Mouse (Mus musculus) embryo, embryonic 11 days (tissue): ENCODE results near the gene Rita1.

ENCODE experiments used
- DNase-seq: peaks from one replicate; pipeline ENCODE4 v3.0.0-alpha.2; 2015

The Rita1 gene

GRCm38 (mm10) chr5:120600946-120601668, 11.3 kb downstream of the Rita1 start:
- DNase-seq = peak; percentile 61

GRCm38 (mm10) chr5:120599625-120600024, 12.8 kb downstream of the Rita1 start:
- DNase-seq = no peak

- no peak for DNase-seq
Observed at GRCm38 (mm10) chr5:120594485-120594884, 17.9 kb downstream of the Rita1 start.

- no peak for DNase-seq
Observed at GRCm38 (mm10) chr5:120592141-120592540, 20.2 kb downstream of the Rita1 start.

GRCm38 (mm10) chr5:120590356-120591010, 21.9 kb downstream of the Rita1 start:
- DNase-seq = peak; percentile 38

- peak; percentile 100 for DNase-seq
Observed at GRCm38 (mm10) chr5:120588569-120589094, 23.8 kb downstream of the Rita1 start, which contains the start of the genes Tpcn1 and Iqcd. Tpcn1 (minus strand) TSS chr5:120588673. Iqcd (plus strand) TSS chr5:120589016.

GRCm38 (mm10) chr5:120587940-120588568, 24.3 kb downstream of the Rita1 start:
- no peak for DNase-seq

GRCm38 (mm10) chr5:120587616-120587926, 24.8 kb downstream of the Rita1 start:
- DNase-seq = peak; percentile 32

- peak; percentile 27 for DNase-seq
Observed at GRCm38 (mm10) chr5:120586741-120587615, 25.4 kb downstream of the Rita1 start.

- peak; percentile 21 for DNase-seq
Observed at GRCm38 (mm10) chr5:120584968-120585367, 27.4 kb downstream of the Rita1 start.

- DNase-seq = no peak
Observed at GRCm38 (mm10) chr5:120583511-120583910, 28.9 kb downstream of the Rita1 start.

- DNase-seq = no peak
Observed at GRCm38 (mm10) chr5:120582002-120582401, 30.4 kb downstream of the Rita1 start.

GRCm38 (mm10) chr5:120579898-120580626, 32.3 kb downstream of the Rita1 start:
- DNase-seq = no peak

- peak; percentile 57 for DNase-seq
Observed at GRCm38 (mm10) chr5:120579211-120579897, 33.0 kb downstream of the Rita1 start.

GRCm38 (mm10) chr5:120578504-120579081, 33.8 kb downstream of the Rita1 start:
- peak; percentile 62 for DNase-seq

- peak; percentile 50 for DNase-seq
Observed at GRCm38 (mm10) chr5:120577935-120578441, 34.4 kb downstream of the Rita1 start.

- DNase-seq = no peak
Observed at GRCm38 (mm10) chr5:120576781-120577301, 35.5 kb downstream of the Rita1 start.

- no peak for DNase-seq
Observed at GRCm38 (mm10) chr5:120574469-120575063, 37.8 kb downstream of the Rita1 start.

- no peak for DNase-seq
Observed at GRCm38 (mm10) chr5:120571056-120571740, 41.2 kb downstream of the Rita1 start.
